Mouse (Mus musculus) embryo, embryonic 11.5 days (tissue): ENCODE results near the gene Gm43638.
"Not testable (repeated sequence)": the region's sequence is repeated elsewhere in the genome, so short reads cannot be mapped to it uniquely, and the experiment has no call there.

Source experiments
- DNase-seq: peaks from one replicate; pipeline ENCODE4 v3.0.0-alpha.2; 2012; ENCODE audit warnings: low read depth, low spot score

The Gm43638 gene

GRCm38 (mm10) chr5:87486706-87487105 is at the start of gene Gm43638:
Gm43638 (minus strand) TSS chr5:87486806.
- DNase-seq: not testable (repeated sequence)

GRCm38 (mm10) chr5:87535994-87536644 is 49.5 kb upstream of the Gm43638 start:
- no peak for DNase-seq

- no peak for DNase-seq
Measured at GRCm38 (mm10) chr5:87532288-87532687, 45.7 kb upstream of the Gm43638 start.

DNA sequence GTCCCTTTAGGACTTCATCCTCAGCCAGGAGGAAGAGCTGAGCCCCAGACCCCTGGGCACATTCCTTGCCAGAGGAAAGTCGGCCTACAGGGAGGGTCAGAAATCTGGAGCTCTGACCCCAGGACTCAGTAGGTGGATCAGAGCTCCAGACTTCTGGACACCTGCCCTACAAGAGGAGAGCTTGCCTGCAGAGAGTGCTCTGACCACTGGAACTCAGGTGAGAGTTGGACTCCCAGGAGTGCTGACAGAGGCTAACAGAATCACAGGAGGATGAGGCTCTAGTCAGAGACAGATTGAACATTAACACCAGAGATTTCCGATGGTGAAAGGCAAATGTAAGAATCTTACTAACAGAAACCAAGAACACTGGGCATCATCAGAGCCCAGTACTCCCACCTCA is 37.0 kb upstream of the Gm43638 start:
- not testable (repeated sequence) for DNase-seq

DNA sequence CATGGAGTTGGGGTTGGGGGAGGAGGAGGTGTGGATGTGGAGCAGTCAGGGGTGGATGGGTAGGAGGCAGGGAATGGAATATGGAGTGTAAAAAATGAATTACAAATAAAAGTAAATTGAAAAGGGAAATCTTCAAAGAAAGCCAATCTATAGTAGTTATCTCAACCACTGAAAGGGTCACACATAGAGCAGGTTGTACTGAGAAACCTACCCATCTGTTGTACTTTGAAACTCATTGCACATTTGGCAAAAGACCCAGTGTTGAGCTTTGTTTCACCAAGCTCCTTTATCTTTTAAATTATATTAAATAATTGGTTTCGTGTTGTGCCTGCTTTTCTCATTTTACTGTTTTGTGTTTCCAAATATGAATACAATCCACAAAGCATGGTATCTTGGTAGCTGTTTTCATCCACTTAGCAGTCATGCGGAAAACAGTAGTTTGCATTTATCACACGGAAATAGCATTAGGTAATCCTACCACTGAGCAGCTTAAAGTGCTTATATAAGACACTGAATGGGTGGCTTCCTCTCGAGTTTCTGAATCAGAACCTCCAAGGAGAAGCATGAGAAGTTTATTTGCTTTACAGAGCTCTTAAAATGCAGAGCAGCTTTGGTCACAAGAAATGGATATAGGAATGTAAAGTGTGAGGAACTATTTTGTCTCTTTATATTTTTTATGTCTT is 19.3 kb upstream of the Gm43638 start:
- DNase-seq: no peak

DNA sequence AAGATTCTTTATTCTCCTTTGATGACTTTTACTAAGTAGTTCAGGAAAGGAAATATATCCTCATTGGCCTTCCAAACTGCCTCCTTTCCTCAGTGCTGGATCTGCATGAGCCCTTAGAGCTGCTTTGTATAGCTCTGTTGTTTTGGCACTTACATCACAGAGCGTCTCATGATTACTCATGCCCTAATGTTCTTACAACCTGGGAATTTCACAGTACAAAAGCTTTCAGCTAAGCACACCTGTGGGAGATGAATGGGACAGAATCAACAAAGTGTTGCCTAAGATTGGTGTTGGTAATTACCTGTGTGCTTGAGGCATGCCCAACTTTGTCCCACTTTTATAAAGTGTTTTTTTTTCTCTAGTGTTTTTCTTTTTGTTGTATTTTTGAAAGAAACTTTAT is 16.1 kb upstream of the Gm43638 start:
- DNase-seq: no peak

GRCm38 (mm10) chr5:87499341-87499740 is 12.7 kb upstream of the Gm43638 start:
- no peak for DNase-seq

- no peak for DNase-seq
Measured at GRCm38 (mm10) chr5:87498936-87499335, 12.3 kb upstream of the Gm43638 start.

GRCm38 (mm10) chr5:87490771-87491170 is 4.2 kb upstream of the Gm43638 start, which contains the start of gene Ugt2a1:
Ugt2a1 (minus strand) TSS chr5:87490871.
- no peak for DNase-seq

DNA sequence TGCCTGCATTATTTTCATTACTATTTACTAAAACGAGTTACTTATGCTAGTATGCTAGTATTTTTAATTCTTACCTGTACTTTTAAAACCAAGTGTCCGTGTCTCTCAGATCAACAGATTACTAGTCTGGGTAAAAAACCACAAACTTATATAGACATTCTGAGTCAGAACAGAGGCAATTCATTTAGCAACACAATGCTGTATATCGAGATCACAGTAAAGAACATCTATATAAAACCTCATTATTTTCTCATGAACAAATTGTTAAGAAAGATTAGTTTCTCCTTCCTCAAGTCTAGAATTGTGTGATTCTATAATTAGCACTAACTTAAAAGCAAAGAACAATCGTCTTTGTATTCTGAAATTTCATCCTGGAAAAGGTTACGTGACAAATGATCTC is 4.4 kb downstream of the Gm43638 start, which contains the start of gene Ugt2a2:
TSS of gene Ugt2a2 (minus strand) at position 101 of the 400 bp plus-strand sequence.
- no peak for DNase-seq

- no peak for DNase-seq
Measured at GRCm38 (mm10) chr5:87458810-87459209, 27.8 kb downstream of the Gm43638 start.

- DNase-seq: no peak
Measured at GRCm38 (mm10) chr5:87457701-87458100, 28.9 kb downstream of the Gm43638 start.

- no peak for DNase-seq
Measured at GRCm38 (mm10) chr5:87456216-87456850, 30.3 kb downstream of the Gm43638 start.

DNA sequence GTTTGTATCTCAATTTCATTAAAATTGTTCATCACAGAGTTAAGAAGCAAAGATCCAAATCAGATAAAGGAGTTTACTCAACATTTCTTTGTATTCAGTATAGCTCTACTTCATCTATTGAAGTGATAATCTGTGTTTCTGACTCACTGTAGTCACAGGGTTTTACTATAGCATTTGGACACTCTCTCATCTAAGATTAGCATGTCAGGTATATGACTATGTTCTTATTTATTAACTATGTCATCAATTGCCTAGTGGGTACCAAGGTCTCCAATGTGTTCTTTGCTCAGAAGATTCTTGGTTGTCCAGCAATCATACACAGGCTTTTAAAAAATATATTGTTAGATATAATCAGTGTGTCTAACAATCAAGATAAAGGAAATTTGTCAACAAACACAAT is 31.1 kb downstream of the Gm43638 start:
- no peak for DNase-seq

DNA sequence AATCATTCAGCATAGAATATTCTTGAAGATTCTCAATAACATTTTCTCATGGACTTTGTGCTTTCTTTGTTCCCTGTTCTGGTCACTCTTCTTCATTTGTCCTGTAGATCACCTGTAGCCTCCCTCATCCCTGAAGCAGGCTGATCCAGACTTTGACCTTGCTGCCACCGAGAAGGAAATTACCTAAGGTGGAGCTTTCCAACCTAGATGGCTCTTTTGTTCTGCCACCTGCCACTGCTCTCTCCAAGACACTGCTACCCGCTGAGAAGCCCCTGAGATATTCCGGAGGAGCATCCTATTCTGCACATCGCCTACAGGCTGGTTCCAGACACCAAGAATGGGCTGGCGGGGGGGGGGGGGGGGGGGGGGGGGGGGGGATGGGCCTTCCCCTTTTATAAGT is 34.1 kb downstream of the Gm43638 start:
- DNase-seq: not testable (repeated sequence)

DNA sequence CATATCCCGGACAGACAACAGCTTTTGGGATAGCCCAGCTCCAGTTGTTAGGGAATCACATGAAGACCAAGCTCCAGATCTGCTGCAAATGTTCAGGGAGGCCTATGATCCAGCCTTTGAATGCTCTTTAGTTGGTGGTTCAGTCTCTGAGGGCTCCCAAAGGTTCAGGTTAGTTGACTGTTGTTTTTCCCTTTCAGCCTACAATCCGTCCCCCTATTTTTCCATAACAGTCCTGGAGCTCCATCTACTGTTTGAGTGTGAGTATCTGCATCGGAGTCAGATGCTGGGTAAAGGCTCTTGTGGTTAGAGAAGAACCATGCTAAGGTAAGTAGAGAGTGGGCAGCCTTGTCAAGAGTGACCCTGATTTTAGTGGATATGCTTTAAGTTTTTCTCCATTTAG is 50.3 kb downstream of the Gm43638 start:
- no peak for DNase-seq

DNA sequence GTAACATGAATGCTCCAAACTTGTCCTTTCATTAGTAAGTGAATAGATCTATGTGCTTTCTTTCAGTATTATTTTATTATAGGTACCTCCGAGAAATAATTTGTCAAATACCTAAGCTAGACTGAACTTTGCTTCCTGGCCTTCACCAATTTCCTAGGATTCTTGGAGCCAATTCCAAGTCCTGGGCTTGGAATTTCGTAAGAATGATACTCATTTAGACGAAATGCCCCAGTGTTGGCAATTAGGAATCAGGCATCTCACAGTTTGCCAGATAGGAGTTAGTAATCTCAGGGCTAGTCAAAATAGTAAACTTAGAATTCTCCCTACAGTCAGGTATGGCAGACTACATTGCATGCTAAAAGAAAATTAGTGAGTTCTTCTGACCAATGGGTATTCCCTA is 60.9 kb downstream of the Gm43638 start:
- no peak for DNase-seq

- not testable (repeated sequence) for DNase-seq
Measured at GRCm38 (mm10) chr5:87424041-87424440, 62.6 kb downstream of the Gm43638 start, which contains the start of gene Ugt2b38. Ugt2b38 (minus strand) TSS chr5:87424203.
